Comparison of ENCODE assay signal across 9 mouse cellular contexts in genomic region chr6:29695290-29695674, GRCm38 (mm10). TPM values are rescaled to one million over a fixed set of nuclear protein-coding genes. Genes with fewer than 3 reads are reported as not detected.
DNase-seq lines count a peak whose midpoint lies in the region; ATAC-seq and TF ChIP-seq lines count a peak whose summit lies in the region.
"Had no signal": no experiment of that assay in that cellular context is flagged by ENCODE, and none has a peak within 500 bp of the region (broad histone marks: within the 10 kb centered on the region; RNA-seq: fewer than 3 reads in every experiment).

No protein-coding gene starts in this region.

- TF ChIP-seq CTCF in cerebellum, adult 2 months (IDR thresholded peaks at IDR 0.05; ENCODE audit: borderline replicate concordance, insufficient read depth, low read depth, low read length): no peak

- peaks cover 17% of the 10 kb centered on the region for H3K27me3 ChIP-seq in kidney, embryonic 16.5 days (ENCODE audit: insufficient read depth, low read length)
- peaks cover 10% of the 10 kb centered on the region; the same call in 1 of the 2 replicates for H3K27me3 ChIP-seq in forebrain, embryonic 15.5 days
- H3K27me3 ChIP-seq in midbrain, embryonic 11.5 days (ENCODE audit: control insufficient read depth, insufficient read depth, low read length): no peaks in the 10 kb centered on the region
- H3K27me3 ChIP-seq in cerebellum, adult 2 months (ENCODE audit: control insufficient read depth, insufficient read depth, low read length): no peaks in the 10 kb centered on the region

- no peak for TF ChIP-seq POLR2A in cerebellum, adult 2 months (IDR thresholded peaks at IDR 0.05; ENCODE audit: borderline replicate concordance, insufficient read depth, low read length)

- DNase-seq in kidney, postnatal 14 days: no peak
- DNase-seq in c-Kit-negative CD71-positive TER-119-positive erythroid progenitor cells, embryonic 14.5 days (ENCODE audit: low read depth, low spot score): peak; percentile 46
- DNase-seq in midbrain, embryonic 11.5 days (ENCODE audit: low spot score, missing footprints): no peak
- no peak for DNase-seq in embryo, embryonic 9.5 days (ENCODE audit: extremely low spot score)
- no peak for DNase-seq in cerebellum, adult 2 months
- DNase-seq: cerebellum, adult 11 months had no signal

- H3K9ac ChIP-seq in kidney, embryonic 16.5 days (replicated peaks; ENCODE audit: low read length): no peak overlapping the region
- no peak overlapping the region for H3K9ac ChIP-seq in forebrain, embryonic 15.5 days (replicated peaks)
- peak overlapping the region; percentile 86; the same call in 1 of the 2 replicates for H3K9ac ChIP-seq in midbrain, embryonic 11.5 days (ENCODE audit: low read length)

- 61% methylated on average over 3 of the region's 3 CpGs for WGBS in kidney, embryonic 16.5 days
- whole genome bisulfite sequencing in forebrain, embryonic 15.5 days: 36% methylated on average over 3 of the region's 3 CpGs
- WGBS in midbrain, embryonic 11.5 days: 39% methylated on average over 3 of the region's 3 CpGs
- 75% methylated on average over 3 of the region's 3 CpGs for WGBS in cerebellum, adult 2 months

- peak overlapping the region; percentile 79 for H3K4me3 ChIP-seq in kidney, embryonic 16.5 days (ENCODE audit: low read length)
- H3K4me3 ChIP-seq in forebrain, embryonic 15.5 days: no peak overlapping the region
- H3K4me3 ChIP-seq in midbrain, embryonic 11.5 days (ENCODE audit: low read depth, low read length): peak overlapping the region; percentile 88; the same call in 1 of the 2 replicates
- no peak overlapping the region for H3K4me3 ChIP-seq in cerebellum, adult 2 months (replicated peaks; ENCODE audit: insufficient read depth, low read depth, low read length)

- no peak for ATAC-seq in kidney, embryonic 16.5 days (ENCODE audit: low FRiP score, low TSS enrichment)
- ATAC-seq in forebrain, embryonic 15.5 days (replicated peaks): no peak
- no peak for ATAC-seq in midbrain, embryonic 11.5 days (ENCODE audit: low FRiP score)
- no peak for ATAC-seq in cerebellum, adult (ENCODE audit: insufficient number of reproducible peaks, low FRiP score, low TSS enrichment)

- H3K4me2 ChIP-seq in kidney, embryonic 16.5 days (replicated peaks; ENCODE audit: low read depth, low read length): peak overlapping the region; percentile 97
- peak overlapping the region; percentile 96; the same call in 1 of the 2 replicates for H3K4me2 ChIP-seq in forebrain, embryonic 15.5 days (replicated peaks)
- H3K4me2 ChIP-seq in midbrain, embryonic 11.5 days: no peak overlapping the region; the same call in 1 of the 2 replicates

- no peak overlapping the region for H3K27ac ChIP-seq in kidney, embryonic 16.5 days (ENCODE audit: low read length)
- H3K27ac ChIP-seq in forebrain, embryonic 15.5 days (replicated peaks): no peak overlapping the region
- no peak overlapping the region for H3K27ac ChIP-seq in midbrain, embryonic 11.5 days (ENCODE audit: low read depth, low read length)
- H3K27ac ChIP-seq in cerebellum, adult 2 months (ENCODE audit: insufficient read depth, low read length): no peak overlapping the region

- H3K4me1 ChIP-seq in kidney, embryonic 16.5 days (ENCODE audit: insufficient read depth, low read length): peaks cover 8% of the 10 kb centered on the region; the same call in 1 of the 2 replicates
- peaks cover 13% of the 10 kb centered on the region for H3K4me1 ChIP-seq in forebrain, embryonic 15.5 days
- H3K4me1 ChIP-seq in midbrain, embryonic 11.5 days (ENCODE audit: control insufficient read depth, insufficient read depth, low read length): peaks cover 10% of the 10 kb centered on the region
- H3K4me1 ChIP-seq in cerebellum, adult 2 months (ENCODE audit: control insufficient read depth, insufficient read depth, low read length): peaks cover 17% of the 10 kb centered on the region

- no peaks in the 10 kb centered on the region for H3K36me3 ChIP-seq in kidney, embryonic 16.5 days (ENCODE audit: insufficient read depth, low read length)
- H3K36me3 ChIP-seq in forebrain, embryonic 15.5 days: no peaks in the 10 kb centered on the region
- no peaks in the 10 kb centered on the region for H3K36me3 ChIP-seq in midbrain, embryonic 11.5 days (ENCODE audit: control insufficient read depth, insufficient read depth, low read length)

- no peaks in the 10 kb centered on the region for H3K9me3 ChIP-seq in kidney, embryonic 16.5 days (ENCODE audit: low read length)
- no peaks in the 10 kb centered on the region for H3K9me3 ChIP-seq in forebrain, embryonic 15.5 days
- H3K9me3 ChIP-seq in midbrain, embryonic 11.5 days (ENCODE audit: control insufficient read depth, low read length): no peaks in the 10 kb centered on the region

RNA-seq across cellular contexts. Expression of gene Tspan33, which starts 1.3 kb away (rescaled TPM):
- polyA plus RNA-seq in kidney, embryonic 16.5 days (2015; fragmentation: Nextera tagmentation; extraction: Ambion mirVana): 11.7 and 18.5 TPM in 2 replicates
- 5.0 and 7.4 TPM in 2 replicates for polyA plus RNA-seq in forebrain, embryonic 15.5 days (2015; fragmentation: Nextera tagmentation; extraction: Ambion mirVana)
- 4.9 and 6.8 TPM in 2 replicates for polyA plus RNA-seq in midbrain, embryonic 11.5 days (2014; fragmentation: Nextera tagmentation; extraction: Ambion mirVana)
- 27.2 and 27.9 TPM in 2 replicates for polyA plus RNA-seq in cerebellum, adult 2 months (2012; rRNA removed)

RNA-seq across cellular contexts. Expression of gene Smo, which starts 40.0 kb away (rescaled TPM):
- polyA plus RNA-seq in kidney, embryonic 16.5 days (2015; fragmentation: Nextera tagmentation; extraction: Ambion mirVana): 42.9 and 50.2 TPM in 2 replicates
- polyA plus RNA-seq in forebrain, embryonic 15.5 days (2015; fragmentation: Nextera tagmentation; extraction: Ambion mirVana): 14.4 and 16.3 TPM in 2 replicates
- 38.6 and 44.5 TPM in 2 replicates for polyA plus RNA-seq in midbrain, embryonic 11.5 days (2014; fragmentation: Nextera tagmentation; extraction: Ambion mirVana)
- 12.6 and 13.6 TPM in 2 replicates for polyA plus RNA-seq in cerebellum, adult 2 months (2012; rRNA removed)

Comparison
In these comparisons a context has a peak if more than half of its experiments do, and no peak if none do; other contexts are left out.
1. H3K4me3 ChIP-seq: peak in kidney, embryonic 16.5 days (single experiment) and midbrain, embryonic 11.5 days (single experiment); none in forebrain, embryonic 15.5 days (single experiment) and cerebellum, adult 2 months (single experiment).